Mouse (Mus musculus) lung, embryonic 15.5 days (tissue): ENCODE measurements at regions not wholly inside any gene's neighbourhood (a gene's known extent, or its start where the extent isn't known, plus 50 kb on each side); places are given as distances from the start of the nearest gene placed in this dataset.
A peak's percentile ranks its signal among the peaks of the same experiment; 100 is the strongest.

ENCODE experiments used
- ATAC-seq: fragments of 200-750 bp; cut with Nextera tagmentation; 2 replicates; pipeline ENCODE4 v1.8.0; 2017; ENCODE audit warnings: moderate number of reproducible peaks, borderline replicate concordance; ENCODE audit not compliant: low FRiP score, low TSS enrichment; ENCODE audit errors: extremely low read depth
- H3K27ac ChIP-seq: fragments of 300-500 bp; sonication (generic); 2 replicates; pipeline ENCODE4 v1.5.1; 2015; ENCODE audit warnings: moderate library complexity, mild to moderate bottlenecking, inconsistent platforms
- H3K27me3 ChIP-seq: fragments of 300-500 bp; sonication (generic); 2 replicates; pipeline ENCODE4 v1.6.1; 2015; ENCODE audit warnings: inconsistent platforms
- H3K36me3 ChIP-seq: fragments of 300-500 bp; sonication (generic); 2 replicates; pipeline ENCODE4 v1.6.1; 2015; ENCODE audit warnings: inconsistent platforms
- H3K4me1 ChIP-seq: fragments of 300-500 bp; sonication (generic); 2 replicates; pipeline ENCODE4 v1.6.1; 2015; ENCODE audit warnings: inconsistent platforms
- H3K4me2 ChIP-seq: fragments of 300-500 bp; sonication (generic); 2 replicates; pipeline ENCODE4 v1.6.1; 2015; ENCODE audit warnings: inconsistent platforms, mild to moderate bottlenecking, moderate library complexity
- H3K4me3 ChIP-seq: fragments of 300-500 bp; sonication (generic); 2 replicates; pipeline ENCODE4 v1.5.1; 2015; ENCODE audit warnings: mild to moderate bottlenecking, inconsistent platforms
- H3K9ac ChIP-seq: fragments of 300-500 bp; sonication (generic); 2 replicates; pipeline ENCODE4 v1.6.1; 2015; ENCODE audit warnings: inconsistent platforms
- H3K9me3 ChIP-seq: fragments of 300-500 bp; sonication (generic); 2 replicates; pipeline ENCODE4 v1.6.1; 2016; ENCODE audit warnings: inconsistent platforms
- WGBS: fragments of 180-500 bp; shearing (Covaris S2); methylation state at CpG from one replicate; pipeline ENCODE4 v1.1.7; 2015; 5-methylcytosine and 5-hydroxymethylcytosine counted together

DNA sequence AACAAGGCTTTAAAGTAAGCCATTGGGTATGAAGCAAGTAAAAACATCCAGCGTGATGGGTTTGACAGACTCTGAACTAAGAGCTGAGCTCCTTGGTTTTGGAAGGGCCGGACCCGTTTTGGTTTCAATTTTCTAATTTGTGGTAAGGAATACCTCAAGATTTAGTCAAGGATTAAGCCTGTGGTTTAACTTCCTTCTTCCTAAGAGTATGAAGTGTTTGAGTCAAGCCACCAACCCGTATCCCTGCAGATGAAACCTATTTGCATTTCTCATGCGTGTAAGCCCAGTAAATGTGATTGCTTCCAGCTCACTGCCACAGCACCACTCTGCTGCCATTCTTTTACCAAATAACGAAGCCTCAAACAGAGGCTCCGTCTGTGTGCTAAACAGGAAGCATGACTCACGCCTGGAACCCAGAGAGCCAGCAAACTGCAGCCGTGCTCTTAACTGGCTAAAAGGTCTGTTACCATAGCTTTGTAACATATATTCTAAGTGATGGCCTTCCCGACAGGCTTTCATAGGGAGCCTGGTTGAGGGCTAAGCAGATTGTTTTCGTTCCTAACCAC is 149.7 kb downstream of the Etv1 start:
- Histone ChIP-seq H3K4me1 (no peaks in the 10 kb centered on the region), H3K9me3 (no peaks in the 10 kb centered on the region), H3K9ac (no peak overlapping the region), H3K4me2 (peak overlapping the region; percentile 13; the same call in 1 of the 2 replicates), H3K36me3 (no peaks in the 10 kb centered on the region), H3K27me3 (no peaks in the 10 kb centered on the region), H3K4me3 (no peak overlapping the region), H3K27ac (no peak overlapping the region)
- peak; percentile 49; the same call in 1 of the 2 replicates for ATAC-seq
- 52% methylated on average over 11 of the region's 11 CpGs for WGBS

DNA sequence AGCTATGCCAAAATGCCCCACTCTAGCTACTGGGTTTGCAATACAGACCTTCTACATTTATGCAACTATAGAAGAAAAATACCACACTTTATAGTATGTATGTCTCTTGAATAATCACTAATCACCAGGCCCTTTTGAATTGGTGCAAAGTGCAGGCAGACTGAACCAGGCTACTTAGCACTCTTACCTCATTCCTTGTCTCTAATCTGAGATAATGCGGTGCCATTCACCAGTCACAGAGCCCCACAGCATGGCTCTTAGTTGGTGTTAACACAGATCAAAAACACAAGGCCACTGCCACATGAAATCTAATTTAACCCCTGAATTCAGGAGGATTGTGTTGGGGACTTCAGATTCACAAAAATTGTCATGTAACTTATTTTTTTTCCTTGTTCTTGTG is 150.5 kb downstream of the Etv1 start:
- no peak for ATAC-seq
- no peaks in the 10 kb centered on the region for H3K4me1 ChIP-seq
- H3K4me2 ChIP-seq = no peak overlapping the region
- 73% methylated on average over 1 of the region's 1 CpGs for WGBS
- no peaks in the 10 kb centered on the region for H3K36me3 ChIP-seq
- H3K9me3 ChIP-seq = no peaks in the 10 kb centered on the region
- H3K27me3 ChIP-seq = no peaks in the 10 kb centered on the region
- no peak overlapping the region for H3K4me3 ChIP-seq
- H3K9ac ChIP-seq = no peak overlapping the region
- no peak overlapping the region for H3K27ac ChIP-seq

DNA sequence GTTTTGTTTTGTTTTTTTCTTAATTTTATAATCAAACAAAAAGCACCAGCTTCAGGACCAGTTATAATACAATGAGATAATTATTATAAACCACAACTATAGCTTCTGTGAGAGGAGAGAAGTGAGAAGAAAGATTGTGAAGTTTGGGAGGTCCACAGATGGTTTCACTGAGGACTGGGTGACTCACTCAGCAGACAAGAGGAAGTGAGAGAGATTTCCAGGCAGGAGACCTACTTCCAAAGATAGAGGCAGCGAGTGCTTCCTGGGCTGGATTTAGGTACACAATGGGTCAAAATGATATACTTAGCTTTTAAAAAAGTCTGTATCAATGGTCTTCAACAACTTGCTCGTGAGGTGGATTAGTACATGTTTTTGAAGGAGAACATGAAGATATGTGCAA is 152.6 kb downstream of the Etv1 start:
- Histone ChIP-seq H3K36me3 (no peaks in the 10 kb centered on the region), H3K9ac (no peak overlapping the region), H3K4me3 (no peak overlapping the region), H3K27me3 (no peaks in the 10 kb centered on the region), H3K4me1 (no peaks in the 10 kb centered on the region), H3K9me3 (no peaks in the 10 kb centered on the region), H3K27ac (no peak overlapping the region), H3K4me2 (no peak overlapping the region)
- 67% methylated on average over 2 of the region's 2 CpGs for WGBS
- ATAC-seq = no peak

DNA sequence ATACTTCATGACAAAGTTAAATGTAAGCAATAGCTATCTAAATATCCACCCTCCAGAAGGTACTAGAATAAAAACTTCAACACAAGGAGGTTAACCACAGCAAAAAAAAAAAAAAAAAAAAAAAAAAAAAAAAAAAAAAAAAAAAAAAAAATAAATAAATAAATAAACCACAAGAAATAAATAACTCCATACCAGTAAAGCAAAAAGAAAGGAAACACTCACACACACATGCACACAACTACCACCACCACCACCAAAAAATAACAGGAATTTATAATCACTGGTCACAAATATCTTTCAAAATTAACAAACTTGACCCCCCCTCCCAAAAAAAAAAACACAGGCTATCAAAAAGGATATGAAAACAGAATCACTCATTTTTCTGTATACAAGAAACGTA is 180.4 kb downstream of the Etv1 start:
- WGBS = 43% methylated on average over 1 of the region's 1 CpGs
- Histone ChIP-seq H3K4me2 (no peak overlapping the region), H3K27ac (no peak overlapping the region), H3K36me3 (no peaks in the 10 kb centered on the region), H3K27me3 (no peaks in the 10 kb centered on the region), H3K4me1 (no peaks in the 10 kb centered on the region), H3K9ac (no peak overlapping the region), H3K9me3 (no peaks in the 10 kb centered on the region), H3K4me3 (no peak overlapping the region)
- ATAC-seq = no peak

DNA sequence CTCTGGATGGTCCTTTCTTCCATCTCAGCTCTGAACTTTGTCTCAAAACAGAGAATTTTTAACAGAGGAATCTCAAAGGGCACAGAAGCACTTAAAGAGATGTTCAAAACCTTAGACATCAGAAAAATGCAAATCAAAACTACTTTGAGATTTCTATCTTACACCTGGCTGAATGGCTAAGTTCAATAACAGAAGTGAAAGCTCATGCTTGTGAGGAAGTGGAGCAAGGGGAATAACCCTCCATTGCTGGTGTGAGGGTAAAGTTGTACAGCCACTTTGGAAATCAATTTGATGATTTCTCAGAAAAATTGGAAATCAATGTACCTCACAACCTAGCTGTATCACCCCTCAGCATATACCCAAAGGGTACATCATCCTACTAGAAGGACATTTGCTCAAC is 183.1 kb downstream of the Etv1 start:
- no peak for ATAC-seq
- H3K9ac ChIP-seq = no peak overlapping the region
- H3K27ac ChIP-seq = no peak overlapping the region
- H3K36me3 ChIP-seq = no peaks in the 10 kb centered on the region
- H3K9me3 ChIP-seq = no peaks in the 10 kb centered on the region
- no peaks in the 10 kb centered on the region for H3K4me1 ChIP-seq
- H3K4me2 ChIP-seq = no peak overlapping the region
- no peaks in the 10 kb centered on the region for H3K27me3 ChIP-seq
- no peak overlapping the region for H3K4me3 ChIP-seq

DNA sequence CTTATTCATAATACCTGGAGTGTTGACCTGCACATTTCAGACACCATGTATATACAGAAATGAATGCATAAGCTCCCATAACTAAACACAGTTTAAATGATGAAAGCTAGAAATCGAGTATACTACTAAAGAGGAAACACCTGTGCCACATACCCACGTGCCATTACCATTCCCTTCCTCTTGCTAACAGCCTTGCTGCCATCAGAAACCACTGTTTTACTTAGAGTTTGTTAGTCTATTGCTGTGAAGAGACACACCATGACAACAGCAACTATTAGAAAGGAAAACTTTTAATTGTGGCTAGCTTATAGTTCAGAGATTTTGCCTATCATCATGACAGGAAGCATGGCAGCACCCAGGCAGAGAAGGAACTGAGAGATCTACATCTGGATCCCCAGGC is 191.2 kb downstream of the Etv1 start:
- H3K27ac ChIP-seq = no peak overlapping the region
- WGBS = 61% methylated on average over 2 of the region's 2 CpGs
- H3K4me3 ChIP-seq = no peak overlapping the region
- H3K4me1 ChIP-seq = no peaks in the 10 kb centered on the region
- no peak for ATAC-seq
- H3K4me2 ChIP-seq = no peak overlapping the region
- no peaks in the 10 kb centered on the region for H3K36me3 ChIP-seq
- H3K9ac ChIP-seq = no peak overlapping the region
- H3K27me3 ChIP-seq = no peaks in the 10 kb centered on the region
- H3K9me3 ChIP-seq = no peaks in the 10 kb centered on the region

DNA sequence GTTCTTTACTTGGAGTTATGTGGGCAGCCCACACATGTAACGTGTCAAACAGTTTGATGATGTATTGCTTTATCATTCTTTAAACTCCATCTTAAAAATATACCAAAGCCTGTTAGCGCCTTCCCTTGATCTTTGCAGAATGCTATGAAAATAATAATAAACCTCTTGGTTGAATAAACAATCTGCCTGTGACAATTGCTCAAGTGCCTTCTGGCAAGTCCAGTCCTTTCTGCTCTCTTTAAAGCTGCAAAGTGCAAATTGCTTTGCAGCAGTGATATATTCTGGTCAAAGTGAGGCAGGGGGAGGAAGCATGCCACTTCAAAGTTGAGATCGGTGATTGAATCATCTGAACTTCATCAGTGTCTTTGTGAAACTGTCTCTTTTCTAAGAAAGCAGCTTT is 193.0 kb downstream of the Etv1 start:
- Histone ChIP-seq H3K36me3 (no peaks in the 10 kb centered on the region), H3K9ac (no peak overlapping the region), H3K4me1 (no peaks in the 10 kb centered on the region), H3K4me3 (no peak overlapping the region), H3K27ac (no peak overlapping the region), H3K9me3 (no peaks in the 10 kb centered on the region), H3K27me3 (no peaks in the 10 kb centered on the region), H3K4me2 (no peak overlapping the region)
- 41% methylated on average over 3 of the region's 3 CpGs for WGBS
- ATAC-seq = no peak

DNA sequence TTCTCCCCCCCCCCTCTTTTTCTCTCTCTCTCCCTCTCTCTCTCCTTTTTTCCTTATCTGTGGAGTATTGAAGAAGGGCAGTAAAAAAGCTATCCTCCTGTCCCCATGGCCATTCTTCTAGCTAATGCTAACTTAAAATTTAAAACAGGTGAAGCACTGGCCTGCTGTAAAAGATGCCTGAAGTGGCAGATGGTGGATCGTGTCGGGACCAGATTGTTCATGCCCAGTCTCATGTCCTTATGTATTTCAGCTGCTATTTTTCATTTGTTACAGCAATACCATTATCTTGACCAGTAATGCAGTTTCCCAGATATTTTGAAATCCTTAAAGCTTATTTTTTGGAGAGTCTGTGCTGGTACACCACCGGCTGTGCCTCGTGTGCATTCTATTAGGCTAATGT is 196.3 kb downstream of the Etv1 start:
- Histone ChIP-seq H3K27me3 (no peaks in the 10 kb centered on the region), H3K27ac (no peak overlapping the region), H3K9ac (no peak overlapping the region), H3K36me3 (no peaks in the 10 kb centered on the region), H3K4me3 (no peak overlapping the region), H3K4me1 (no peaks in the 10 kb centered on the region), H3K9me3 (no peaks in the 10 kb centered on the region), H3K4me2 (no peak overlapping the region)
- WGBS = 66% methylated on average over 4 of the region's 4 CpGs
- ATAC-seq = no peak

DNA sequence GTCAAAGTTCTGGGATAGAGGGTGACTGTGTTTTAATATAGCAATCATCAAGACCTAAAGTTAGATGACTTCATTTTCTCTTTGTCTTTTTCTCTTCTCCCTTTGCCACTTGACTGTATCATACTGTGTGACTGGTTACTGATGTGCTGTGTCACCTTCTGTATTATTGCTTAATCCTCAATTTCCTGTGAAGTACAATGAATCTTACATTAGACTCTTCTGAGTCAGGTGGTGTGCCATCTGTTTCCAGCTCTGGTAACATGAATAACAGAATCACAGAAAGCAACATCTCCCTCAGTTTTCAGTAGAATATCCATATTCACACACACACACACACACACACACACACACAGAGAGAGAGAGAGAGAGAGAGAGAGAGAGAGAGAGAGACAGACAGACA is 203.2 kb downstream of the Etv1 start:
- Histone ChIP-seq H3K27me3 (no peaks in the 10 kb centered on the region), H3K4me2 (no peak overlapping the region), H3K9ac (no peak overlapping the region), H3K9me3 (no peaks in the 10 kb centered on the region), H3K4me3 (no peak overlapping the region), H3K27ac (no peak overlapping the region), H3K4me1 (no peaks in the 10 kb centered on the region), H3K36me3 (no peaks in the 10 kb centered on the region)
- ATAC-seq = no peak

DNA sequence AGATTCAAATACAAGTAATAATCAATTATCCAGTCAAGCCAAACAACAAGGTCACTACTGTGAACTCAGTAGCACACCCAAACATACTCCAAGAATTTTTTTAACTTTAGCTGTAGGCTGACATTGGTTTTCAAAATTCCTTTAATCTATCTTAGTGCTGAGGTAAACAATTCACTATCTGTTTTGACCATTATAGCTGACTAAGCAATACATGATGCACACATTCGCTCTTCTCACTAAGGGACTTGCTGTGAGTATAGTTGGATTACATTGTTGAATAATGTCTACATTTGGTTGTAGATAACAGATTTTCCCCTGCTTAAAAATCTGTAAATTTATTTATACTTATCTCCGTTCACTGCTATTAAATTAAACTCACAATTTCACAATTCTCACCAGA is 206.7 kb downstream of the Etv1 start:
- no peak for ATAC-seq

DNA sequence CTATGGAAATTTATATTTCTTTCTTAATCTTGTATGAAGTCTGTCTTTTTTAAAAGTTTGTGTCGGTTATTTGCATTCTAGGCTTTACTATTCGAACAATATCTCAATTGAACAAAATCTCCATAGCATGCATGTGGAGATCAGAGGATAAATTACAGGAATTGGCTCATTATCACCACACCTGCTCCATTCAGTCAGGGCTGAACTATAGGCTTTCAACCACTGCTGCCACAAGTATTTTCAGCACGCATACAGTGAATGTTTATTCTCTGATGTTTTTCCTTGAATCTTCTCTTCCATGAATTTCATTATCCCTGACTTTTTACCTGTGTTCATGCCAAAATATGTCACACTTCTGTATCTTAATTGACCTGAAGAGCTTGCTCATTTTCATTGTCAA is 207.2 kb downstream of the Etv1 start:
- H3K4me2 ChIP-seq = no peak overlapping the region
- H3K9me3 ChIP-seq = no peaks in the 10 kb centered on the region
- ATAC-seq = no peak
- no peaks in the 10 kb centered on the region for H3K27me3 ChIP-seq
- no peak overlapping the region for H3K4me3 ChIP-seq
- H3K27ac ChIP-seq = no peak overlapping the region
- 90% methylated on average over 3 of the region's 3 CpGs for WGBS
- no peaks in the 10 kb centered on the region for H3K4me1 ChIP-seq
- no peak overlapping the region for H3K9ac ChIP-seq
- H3K36me3 ChIP-seq = no peaks in the 10 kb centered on the region

More for the DNA sequence above, 206.7 kb downstream of the Etv1 start:
- Histone ChIP-seq H3K9me3 (no peaks in the 10 kb centered on the region), H3K4me1 (no peaks in the 10 kb centered on the region), H3K9ac (no peak overlapping the region), H3K36me3 (no peaks in the 10 kb centered on the region), H3K4me3 (no peak overlapping the region), H3K4me2 (no peak overlapping the region), H3K27ac (no peak overlapping the region), H3K27me3 (no peaks in the 10 kb centered on the region)
- 61% methylated on average over 2 of the region's 2 CpGs for WGBS

DNA sequence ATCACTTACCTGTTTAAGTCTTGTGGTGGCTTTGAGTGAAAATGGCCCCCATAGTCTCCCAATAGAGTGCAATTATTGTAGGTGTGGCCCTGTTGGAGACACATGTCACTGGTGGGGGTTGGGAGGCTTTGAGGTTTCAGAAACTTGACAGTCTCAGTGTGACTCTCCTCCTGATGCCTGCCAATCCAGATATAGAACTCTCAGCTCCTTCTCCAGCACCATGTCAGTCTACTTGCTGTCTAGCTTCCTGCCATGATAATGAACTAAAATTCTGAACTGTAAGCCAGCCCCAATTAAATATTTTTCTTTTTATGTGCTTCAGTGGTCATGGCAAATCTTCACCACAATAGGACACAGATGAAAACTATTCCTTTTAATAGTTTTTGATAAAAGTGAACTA is 208.1 kb downstream of the Etv1 start:
- no peak for ATAC-seq
- no peak overlapping the region for H3K9ac ChIP-seq
- no peaks in the 10 kb centered on the region for H3K9me3 ChIP-seq
- H3K27me3 ChIP-seq = no peaks in the 10 kb centered on the region
- H3K4me1 ChIP-seq = no peaks in the 10 kb centered on the region
- H3K4me3 ChIP-seq = no peak overlapping the region
- no peak overlapping the region for H3K4me2 ChIP-seq
- H3K27ac ChIP-seq = no peak overlapping the region
- no peaks in the 10 kb centered on the region for H3K36me3 ChIP-seq

DNA sequence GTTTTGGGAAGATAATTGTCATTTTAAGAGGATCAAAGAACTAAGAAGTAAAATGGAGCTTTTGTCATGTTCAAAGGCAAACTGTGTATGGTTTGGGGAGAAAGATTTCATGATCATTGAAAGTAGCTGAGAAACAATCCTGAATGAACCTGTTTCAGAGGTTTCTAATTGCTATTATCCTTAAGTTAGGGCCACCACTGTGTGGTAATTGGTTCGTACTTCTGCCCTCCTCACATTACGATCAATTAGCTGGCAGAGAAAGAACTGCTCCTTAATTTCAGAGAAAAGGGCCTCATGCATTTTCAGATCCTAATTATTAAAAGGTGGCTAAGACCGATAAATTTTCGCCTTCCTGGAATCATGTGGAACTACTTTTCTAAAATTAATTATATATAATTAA is 208.6 kb downstream of the Etv1 start:
- ATAC-seq = no peak
- Histone ChIP-seq H3K4me3 (no peak overlapping the region), H3K4me1 (no peaks in the 10 kb centered on the region), H3K27ac (no peak overlapping the region), H3K4me2 (no peak overlapping the region), H3K27me3 (no peaks in the 10 kb centered on the region), H3K36me3 (no peaks in the 10 kb centered on the region), H3K9ac (no peak overlapping the region), H3K9me3 (no peaks in the 10 kb centered on the region)
- WGBS = 90% methylated on average over 4 of the region's 4 CpGs
